Mouse (Mus musculus) frontal cortex, postnatal 25 days (tissue): ENCODE data around the gene Ccnl2.
"Not testable (repeated sequence)": the region's sequence is repeated elsewhere in the genome, so short reads cannot be mapped to it uniquely, and the experiment has no call there.

ENCODE experiments used
- DNase-seq, 2 experiments: peaks; one replicate each; pipeline ENCODE4 v3.0.0; 2022; ENCODE audit warnings: low spot score in 2 of 2

Gene Ccnl2

DNA sequence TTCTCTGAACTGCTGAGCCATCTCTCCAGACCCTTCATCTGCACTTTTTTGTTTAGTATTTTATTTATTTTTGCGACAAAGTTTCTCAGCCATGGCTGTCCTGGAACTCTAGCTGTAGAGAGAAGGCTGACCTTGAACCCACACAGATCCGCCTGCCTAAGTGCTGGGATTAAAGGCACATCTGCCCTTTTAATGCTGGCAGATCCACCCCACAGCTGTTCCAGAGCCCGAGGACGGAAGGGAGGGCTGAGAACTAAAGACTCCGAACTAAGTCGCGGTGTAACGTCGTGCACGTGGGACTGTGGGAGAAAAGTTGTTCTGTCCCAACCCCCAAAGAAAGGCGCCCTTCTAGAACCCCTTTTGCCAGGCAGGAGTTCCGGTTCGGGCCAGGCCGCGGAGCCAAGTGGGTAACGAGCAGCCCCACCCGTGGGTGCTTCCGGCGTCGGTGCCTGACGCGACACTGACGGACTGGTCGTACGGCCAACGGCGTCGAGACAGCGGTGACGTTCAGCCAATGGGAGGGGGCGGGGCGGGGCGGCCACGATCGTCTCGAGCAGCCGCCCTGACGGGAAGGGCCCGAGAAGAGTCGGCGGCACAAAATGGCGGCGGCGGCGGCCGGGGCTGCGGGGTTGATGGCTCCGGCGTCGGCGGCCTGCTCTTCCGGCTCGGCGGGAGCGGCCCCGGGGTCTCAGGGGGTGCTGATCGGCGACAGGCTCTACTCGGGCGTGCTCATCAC, at the start of gene Ccnl2:
Ccnl2 (plus strand) TSS at position 561 of the 736 bp plus-strand sequence.
- peak; percentile 71 to 84 for DNase-seq

GRCm38 (mm10) chr4:155769496-155769879, 42.8 kb upstream of the Ccnl2 start:
- DNase-seq: no peak

DNA sequence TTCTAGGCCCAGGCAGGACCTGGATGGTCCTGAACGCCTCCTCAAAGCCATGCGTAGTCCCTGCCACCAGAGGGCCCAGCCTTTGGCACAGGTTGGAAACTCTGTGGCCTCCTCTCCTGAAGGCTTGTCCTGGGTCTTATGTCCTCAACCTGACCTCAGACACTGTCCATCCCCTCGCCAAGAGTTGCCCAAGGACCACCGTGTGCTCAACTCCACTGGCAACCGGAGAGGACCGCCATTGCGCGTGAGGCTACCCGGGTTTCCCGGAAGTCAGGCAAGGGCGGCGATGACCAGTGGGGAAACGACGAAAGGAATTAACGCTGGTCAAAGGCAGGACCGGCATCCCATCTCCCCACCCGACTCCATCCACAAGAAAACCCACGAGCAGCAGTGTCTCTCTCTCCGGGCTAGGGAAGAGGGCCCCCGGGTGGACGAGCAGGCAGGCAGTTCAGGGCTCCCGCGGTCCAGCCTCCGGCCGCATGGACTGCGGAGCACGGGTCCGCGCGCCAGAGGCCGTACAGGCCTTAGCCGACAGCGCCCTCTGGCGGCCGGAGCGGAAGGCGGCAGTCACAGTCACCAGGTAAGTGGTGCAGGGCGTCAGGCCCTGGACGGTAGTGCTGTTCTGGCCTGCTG, 42.3 kb upstream of the Ccnl2 start:
- peak; percentile 85 to 88 for DNase-seq

GRCm38 (mm10) chr4:155770626-155771025, 41.7 kb upstream of the Ccnl2 start:
- no peak for DNase-seq

DNA sequence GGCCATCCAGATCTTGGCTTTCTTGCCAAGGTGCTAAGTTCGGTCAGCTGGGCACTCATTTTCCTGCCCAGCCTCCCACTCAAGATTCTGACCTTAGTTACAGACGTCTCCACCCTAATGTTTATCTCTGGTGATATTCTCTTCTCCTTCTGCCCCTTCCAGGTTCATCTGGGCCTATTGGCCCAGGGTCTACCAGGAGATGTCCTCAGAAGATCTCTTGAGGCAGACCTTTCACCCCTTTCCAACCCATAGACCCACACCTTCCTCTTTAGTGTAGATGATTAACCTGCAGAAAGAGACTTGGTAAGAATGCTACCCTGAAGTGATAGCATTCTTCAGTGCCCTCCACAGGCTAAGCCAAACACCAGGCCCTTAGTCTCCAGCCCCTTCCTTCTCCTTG, 40.6 kb upstream of the Ccnl2 start:
- DNase-seq: no peak

GRCm38 (mm10) chr4:155772786-155773185, 39.5 kb upstream of the Ccnl2 start:
- DNase-seq: no peak

DNA sequence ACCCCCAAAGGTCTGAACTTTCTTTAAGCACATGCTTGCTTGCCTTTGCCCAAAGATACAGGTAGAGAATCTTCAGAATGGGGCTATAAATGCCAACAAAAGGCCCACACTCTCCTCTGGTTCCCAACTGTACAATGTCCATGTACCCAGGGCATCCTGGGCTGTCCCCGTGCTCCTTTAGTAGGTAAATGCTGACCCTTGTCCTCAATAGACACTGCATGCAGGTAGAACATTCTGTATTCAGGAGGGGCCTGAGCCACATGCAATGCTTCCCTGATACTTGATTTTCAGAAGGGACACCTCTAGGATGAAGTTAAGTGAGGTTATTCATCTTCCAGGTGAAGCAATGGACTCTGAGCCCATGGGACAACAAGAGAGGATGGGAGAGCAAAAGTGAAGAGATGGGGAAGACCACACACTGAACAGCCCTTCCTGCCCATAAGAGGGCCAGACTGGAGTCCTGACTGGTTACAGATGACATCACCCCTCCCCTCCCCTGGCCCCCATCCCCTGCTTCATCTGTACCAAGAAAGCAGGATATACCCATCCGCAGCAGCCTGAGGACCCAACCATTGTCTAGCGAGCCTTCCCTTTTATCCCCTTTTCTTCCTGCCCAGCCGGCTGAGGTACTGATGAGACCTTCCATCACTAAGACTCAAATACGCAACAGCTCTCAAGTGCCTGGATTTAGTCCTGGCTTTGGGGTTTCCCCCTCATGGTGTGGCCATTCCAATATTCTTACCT, 38.8 kb upstream of the Ccnl2 start:
- DNase-seq: no peak

DNA sequence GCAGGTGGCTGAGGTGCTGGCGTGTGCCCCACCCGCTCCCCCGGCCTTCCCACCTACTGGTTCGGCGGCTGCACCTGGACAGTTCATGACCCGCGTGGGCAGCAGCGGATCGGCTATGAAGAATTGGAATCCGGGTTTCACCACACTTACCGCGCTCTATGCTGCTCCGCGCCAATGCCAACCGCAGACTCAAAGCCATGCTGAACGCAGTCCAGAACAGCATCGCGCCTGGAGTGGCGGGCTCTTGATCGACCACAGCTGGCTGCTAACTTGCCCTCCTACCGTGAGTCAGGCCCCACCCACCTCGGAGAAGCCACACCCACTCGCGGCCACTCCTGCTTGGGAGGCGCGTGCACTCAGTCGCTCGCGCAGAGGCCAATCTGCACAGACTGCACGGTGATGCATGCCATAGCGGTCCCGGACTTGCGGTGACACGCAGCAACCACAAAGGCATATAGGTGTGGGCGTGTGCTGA, 38.0 kb upstream of the Ccnl2 start, which contains the start of gene Vwa1:
Vwa1 (minus strand) TSS at position 419 of the 475 bp plus-strand sequence.
- DNase-seq: peak; percentile 63 to 77

DNA sequence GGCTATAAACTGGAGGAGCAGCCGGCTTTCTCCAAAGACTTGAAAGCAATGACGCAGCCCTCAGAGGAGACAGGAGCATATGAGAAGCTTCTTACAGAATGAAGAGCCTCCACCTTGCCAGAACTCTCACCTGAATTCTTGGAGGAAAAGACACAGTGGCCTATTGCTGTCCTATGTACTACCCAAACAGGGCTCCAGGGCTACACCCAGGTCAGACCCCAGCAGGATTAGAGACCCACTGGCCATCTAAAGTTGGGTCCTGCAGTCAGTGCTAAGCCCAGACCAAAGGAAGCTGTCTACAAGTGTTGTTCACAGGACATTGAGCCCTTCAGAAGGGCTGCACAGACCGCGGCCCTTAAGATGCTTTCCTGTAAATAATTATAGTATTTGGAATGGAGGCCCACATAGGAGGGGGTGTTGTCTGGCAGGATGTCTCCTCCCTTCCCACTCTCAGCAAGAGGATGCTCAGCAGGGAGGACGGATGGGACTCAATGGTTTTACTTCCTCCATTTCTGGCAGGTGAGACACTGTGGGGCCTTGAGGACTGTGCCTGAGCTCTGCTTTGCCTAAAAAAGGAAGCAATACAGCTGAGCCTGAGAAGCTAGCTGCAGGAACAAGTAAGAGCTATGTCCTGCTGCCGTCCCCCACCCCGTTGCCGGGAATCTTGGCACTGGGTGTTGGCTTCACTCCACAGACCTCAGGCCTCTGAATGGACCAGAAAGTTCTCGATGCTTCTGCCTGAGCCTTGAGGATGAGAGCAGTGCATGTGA, 37.1 kb upstream of the Ccnl2 start:
- DNase-seq: peak in 1 of 2 experiments; percentile 28

- no peak for DNase-seq
Observed at GRCm38 (mm10) chr4:155775855-155776254, 36.4 kb upstream of the Ccnl2 start.

- DNase-seq: peak in 1 of 2 experiments; percentile 11
Observed at GRCm38 (mm10) chr4:155776704-155777335, 35.5 kb upstream of the Ccnl2 start.

DNA sequence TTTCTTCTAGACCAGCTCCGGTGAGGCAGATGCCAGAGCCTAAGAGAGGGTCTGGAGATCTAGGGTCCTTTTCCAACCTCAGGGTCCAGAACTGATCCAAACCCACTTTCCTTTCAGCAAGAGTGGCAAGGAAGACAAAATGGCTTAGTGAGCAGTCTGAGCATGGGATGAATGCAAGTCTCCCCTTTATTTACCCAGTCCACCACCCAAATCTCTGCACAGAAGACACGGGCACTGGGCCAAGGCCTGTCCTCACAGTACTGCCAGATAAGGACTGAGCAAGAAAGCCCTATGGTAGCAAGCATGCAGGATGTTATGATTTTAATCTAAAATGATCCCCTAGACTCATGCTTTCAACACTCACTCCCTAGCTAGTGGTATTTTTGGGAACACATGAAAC, 34.5 kb upstream of the Ccnl2 start:
- DNase-seq: no peak

- DNase-seq: no peak
Observed at GRCm38 (mm10) chr4:155779498-155779897, 32.8 kb upstream of the Ccnl2 start.

GRCm38 (mm10) chr4:155780895-155781294, 31.4 kb upstream of the Ccnl2 start:
- DNase-seq: no peak

DNA sequence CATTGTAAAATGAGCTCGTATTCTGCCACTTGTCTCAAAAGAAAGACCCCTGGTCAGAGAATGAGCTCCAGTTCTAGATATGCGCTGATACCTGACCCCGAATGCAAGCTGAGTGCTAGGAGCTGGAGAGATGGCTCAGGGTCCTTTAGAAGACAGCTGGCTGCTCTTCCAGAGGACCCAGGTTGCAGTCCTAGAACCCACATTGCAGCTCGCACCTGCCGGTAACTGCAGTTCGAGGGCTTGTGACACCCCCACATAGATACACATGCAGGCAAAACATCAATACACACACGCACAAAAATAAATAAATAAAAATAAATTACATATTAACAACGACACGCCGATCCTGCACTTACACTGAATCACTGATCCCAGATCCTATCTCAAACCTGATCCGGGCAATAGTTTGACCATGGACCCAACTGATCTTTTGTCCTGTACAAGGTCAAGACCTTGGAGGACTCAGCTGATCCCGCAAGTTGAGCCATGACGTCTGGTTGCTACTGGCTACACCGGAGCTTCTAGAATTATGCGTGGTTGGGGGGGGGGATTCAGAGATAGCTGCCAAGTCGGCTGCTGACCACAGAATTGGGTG, 28.7 kb upstream of the Ccnl2 start:
- no peak for DNase-seq

- DNase-seq: peak; percentile 70 to 71
Observed at GRCm38 (mm10) chr4:155784081-155784701, 28.1 kb upstream of the Ccnl2 start.

GRCm38 (mm10) chr4:155785246-155785645, 27.0 kb upstream of the Ccnl2 start:
- DNase-seq: no peak

DNA sequence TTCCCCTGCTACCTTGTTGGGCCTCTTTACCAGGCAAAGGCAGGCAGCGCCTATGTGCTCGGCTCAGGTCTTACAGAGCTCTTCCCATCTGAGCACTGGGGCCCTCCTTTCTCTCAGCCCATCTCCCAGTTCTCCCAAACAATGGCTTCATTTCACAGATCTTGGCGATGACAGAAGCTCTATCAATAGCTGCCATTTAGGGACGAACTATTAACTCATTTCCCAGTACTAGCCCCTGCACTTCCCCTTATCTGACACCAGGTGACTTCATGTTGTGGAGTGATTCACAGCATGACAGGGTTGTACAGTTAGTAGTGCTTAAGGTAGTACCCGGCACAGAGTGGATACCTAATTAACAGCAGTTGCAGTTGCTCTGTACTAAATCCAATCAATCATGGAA, 26.5 kb upstream of the Ccnl2 start, which contains the start of gene Tmem88b:
Tmem88b (minus strand) TSS at position 56 of the 400 bp plus-strand sequence.
- no peak for DNase-seq

DNA sequence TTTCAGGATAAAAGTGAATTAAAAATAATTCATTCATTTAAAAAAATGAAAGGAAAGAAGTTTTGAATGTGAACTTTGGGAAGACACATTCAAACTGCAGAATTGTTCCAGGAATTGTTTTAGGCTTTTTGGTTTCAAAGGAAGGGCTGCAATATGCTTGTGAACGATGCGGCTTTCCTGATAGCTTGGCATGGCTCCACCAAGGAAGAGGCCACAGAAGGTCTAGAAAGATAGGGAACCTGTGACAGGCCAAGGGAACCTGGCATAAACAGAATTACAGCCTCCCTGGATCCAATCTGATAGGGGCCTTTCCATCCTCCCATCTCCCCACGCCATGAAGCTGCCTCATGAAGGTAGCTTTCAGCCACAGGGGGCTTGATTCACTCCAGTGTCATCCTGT, 24.0 kb upstream of the Ccnl2 start:
- no peak for DNase-seq

DNA sequence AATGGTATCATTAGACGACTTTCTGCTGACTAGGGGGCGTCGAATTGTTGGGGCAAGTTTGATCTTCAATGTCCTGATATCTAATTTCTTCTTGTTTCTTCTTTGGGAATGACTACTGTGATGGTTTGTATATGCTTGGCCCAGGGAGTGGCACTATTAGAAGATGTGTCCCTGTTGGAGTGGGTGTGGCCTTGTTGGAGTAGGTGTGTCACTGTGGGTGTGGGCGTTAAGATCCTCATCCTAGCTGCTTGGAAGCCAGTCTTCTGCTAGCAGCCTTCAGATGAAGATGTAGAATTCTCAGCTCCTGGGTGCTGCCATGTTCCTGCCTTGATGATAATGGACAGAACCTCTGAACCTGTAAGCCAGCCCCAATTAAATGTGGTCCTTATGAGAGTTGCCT, 23.5 kb upstream of the Ccnl2 start:
- DNase-seq: not testable (repeated sequence)
